Mouse (Mus musculus) heart, postnatal 0 days (tissue): ENCODE measurements around the gene Src.

Experiments used
- CTCF ChIP-seq: IDR thresholded peaks from 2 replicates; pipeline ENCODE4 v1.5.1; 2016; ENCODE audit warnings: antibody characterized with exemption, control low read depth, low read depth
- EP300 ChIP-seq: IDR thresholded peaks from 2 replicates; pipeline ENCODE4 v1.6.1; 2016; ENCODE audit warnings: antibody characterized with exemption, low read depth

DNA sequence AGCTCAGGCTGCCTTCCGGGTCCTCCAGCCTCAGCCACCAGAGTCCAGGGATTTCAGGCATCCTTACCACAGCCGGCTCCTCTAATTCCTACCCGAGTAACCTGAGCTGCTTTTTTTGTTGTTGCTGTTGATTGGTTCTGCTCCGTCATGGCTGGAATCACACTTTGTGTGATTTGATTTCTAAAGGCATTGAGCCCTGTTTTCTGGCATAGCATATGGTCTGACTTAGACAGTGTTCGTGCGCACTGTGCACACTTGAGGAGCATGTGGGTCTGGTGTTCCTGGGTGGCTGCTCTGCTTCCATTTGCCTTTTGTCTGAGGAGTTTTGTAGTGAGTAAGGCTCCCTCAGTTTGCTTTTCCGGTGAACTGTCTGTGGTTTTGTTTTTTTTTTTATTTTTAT, 30.1 kb downstream of the Src start:
- TF ChIP-seq CTCF (no peak), EP300 (no peak)
